Mouse (Mus musculus) common myeloid progenitor, adult 5-6 weeks (primary cell): ENCODE data around the gene Gm8251. TPM values are rescaled to one million over a fixed set of nuclear protein-coding genes. Genes with fewer than 3 reads are reported as not detected.

Experiments
- total RNA-seq: library from RNA; stranded (forward); fragments of 200-1000, 187-1606 nt; gene quantifications from 2 replicates; pipeline ENCODE4 v1.2.3, GENCODE M21; 2017

Gm8251 gene
- total RNA-seq, 1 experiment from 2014 or later, result 1.1 TPM

Other genes with a start within 250 kb of the Gm8251 start
- gene Uxs1, start 234.1 kb downstream of the Gm8251 start, total RNA-seq, result 22.3 and 71.4 TPM in 2 replicates
- 113 and 127 TPM in 2 replicates for gene Tpp2, start 128.3 kb downstream of the Gm8251 start, total RNA-seq
- gene Mettl21c, start 41.9 kb downstream of the Gm8251 start, total RNA-seq, result 0.32 TPM in 1 of 2 replicates, not detected in the other
- gene Tex30, start 40.5 kb upstream of the Gm8251 start, total RNA-seq, result 86.0 and 92.4 TPM in 2 replicates
- gene Kdelc1, start 56.9 kb upstream of the Gm8251 start, total RNA-seq, result 28.7 and 33.8 TPM in 2 replicates
- 8.5 and 12.3 TPM in 2 replicates for gene Bivm, start 57.0 kb upstream of the Gm8251 start, total RNA-seq
- 10.5 and 16.6 TPM in 2 replicates for gene Ercc5, start 85.8 kb upstream of the Gm8251 start, total RNA-seq
- gene Mettl21e, start 157.0 kb upstream of the Gm8251 start, total RNA-seq, result not detected in 2 replicates